Mouse (Mus musculus) MEL (cell line): Measurements from ENCODE around the gene Gaa.

Experiments
- CTCF ChIP-seq, 3 experiments: IDR thresholded peaks in 2 of 3; conservative IDR thresholded peaks in 1 of 3; 2 replicates each; pipeline ENCODE4 v1.5.1; 2011 to 2012; ENCODE audit warnings: low read length in 3 of 3, low read depth in 2 of 3, mild to moderate bottlenecking in 2 of 3, improper control_type of control experiment in 1 of 3, inconsistent platforms in 1 of 3, mixed read lengths in 1 of 3, moderate library complexity in 1 of 3; ENCODE audit not compliant: control insufficient read depth in 1 of 3, insufficient read depth in 1 of 3, poor library complexity in 1 of 3, severe bottlenecking in 1 of 3
- E2F4 ChIP-seq: IDR thresholded peaks from 2 replicates; pipeline ENCODE4 v1.6.1; 2011; ENCODE audit warnings: low read depth, low read length, improper control_type of control experiment, borderline replicate concordance
- ELF1 ChIP-seq: IDR thresholded peaks from 2 replicates; pipeline ENCODE4 v1.6.1; 2014; ENCODE audit warnings: low read depth, mild to moderate bottlenecking, inconsistent platforms, low read length, improper control_type of control experiment, moderate library complexity
- EP300 ChIP-seq, 2 experiments: IDR thresholded peaks; 2 replicates each; pipeline ENCODE4 v1.6.1; 2011; ENCODE audit warnings: improper control_type of control experiment in 2 of 2, low read length in 2 of 2, low read depth in 1 of 2, mild to moderate bottlenecking in 1 of 2
- NRF1 ChIP-seq: IDR thresholded peaks from 2 replicates; pipeline ENCODE4 v1.6.1; 2014; ENCODE audit warnings: low read depth, mild to moderate bottlenecking, inconsistent platforms, low read length, improper control_type of control experiment, moderate library complexity; ENCODE audit not compliant: poor library complexity, insufficient read depth, severe bottlenecking
- POLR2A ChIP-seq, 2 experiments: IDR thresholded peaks; 2 replicates each; pipeline ENCODE4 v1.6.1; 2011 to 2012; ENCODE audit warnings: low read length in 2 of 2, mild to moderate bottlenecking in 2 of 2, control low read depth in 1 of 2, improper control_type of control experiment in 1 of 2, low read depth in 1 of 2, moderate library complexity in 1 of 2; ENCODE audit not compliant: control insufficient read depth in 1 of 2, insufficient read depth in 1 of 2, poor library complexity in 1 of 2
- RCOR1 ChIP-seq: IDR thresholded peaks from 2 replicates; pipeline ENCODE4 v1.6.1; 2012; ENCODE audit warnings: low read depth, mild to moderate bottlenecking, inconsistent platforms, low read length, improper control_type of control experiment
- SIN3A ChIP-seq: IDR thresholded peaks from 2 replicates; pipeline ENCODE4 v1.6.1; 2012; ENCODE audit warnings: low read length, improper control_type of control experiment, inconsistent platforms
- ZKSCAN1 ChIP-seq: IDR thresholded peaks from 2 replicates; pipeline ENCODE4 v1.6.1; 2012; ENCODE audit warnings: low read depth, mild to moderate bottlenecking, inconsistent platforms, low read length, improper control_type of control experiment, moderate library complexity

DNA sequence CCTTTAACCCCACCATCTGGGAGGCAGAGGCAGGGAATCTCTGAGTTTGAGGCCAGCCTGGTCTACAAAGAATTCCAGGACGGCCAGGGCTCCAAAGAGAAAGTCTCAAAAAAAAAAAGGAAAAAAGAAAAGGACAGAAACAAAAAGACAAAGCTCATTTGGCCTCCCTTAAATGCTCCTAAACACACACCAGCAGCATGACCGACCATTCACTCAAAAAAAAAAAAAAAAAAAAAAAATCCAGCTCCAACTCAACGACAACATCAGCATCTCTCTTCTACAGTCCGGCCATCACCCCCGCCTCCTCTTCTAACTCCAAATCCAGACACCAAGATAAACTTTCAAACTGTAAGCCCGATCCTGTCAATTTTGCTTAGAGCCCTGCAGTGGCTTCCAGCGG lies 31.2 kb downstream of the Gaa start:
- TF ChIP-seq NRF1 (no peak), CTCF (IDR thresholded peaks at IDR 0.05 in 2 of 3, conservative IDR thresholded peaks at IDR 0.05 in 1 of 3; ENCODE audit: control insufficient read depth in 1 of 3, insufficient read depth in 1 of 3, low read depth in 2 of 3, low read length in 3 of 3, poor library complexity in 1 of 3, severe bottlenecking in 1 of 3) (no peak), RCOR1 (no peak), EP300 (IDR thresholded peaks at IDR 0.05; ENCODE audit: low read depth in 1 of 2, low read length in 2 of 2) (no peak), ELF1 (no peak), POLR2A (IDR thresholded peaks at IDR 0.05; ENCODE audit: control insufficient read depth in 1 of 2, insufficient read depth in 1 of 2, low read depth in 1 of 2, low read length in 2 of 2, poor library complexity in 1 of 2) (no peak), ZKSCAN1 (no peak), SIN3A (no peak), E2F4 (no peak)
